Mouse (Mus musculus): ENCODE measurements at regions not wholly inside any gene's neighbourhood (a gene's known extent, or its start where the extent isn't known, plus 50 kb on each side); places are given as distances from the start of the nearest gene placed in this dataset.

GRCm38 (mm10) chr2:172699654-172700053, 150.3 kb downstream of the Tfap2c start:
- CTCF ChIA-PET, result no interaction called here

- CTCF ChIA-PET, result no interaction called here
Measured at GRCm38 (mm10) chr2:172710641-172711040, 161.2 kb downstream of the Tfap2c start.

GRCm38 (mm10) chr2:172726701-172727100, 177.3 kb downstream of the Tfap2c start:
- CTCF ChIA-PET, result no interaction called here

GRCm38 (mm10) chr2:172727576-172727975, 178.2 kb downstream of the Tfap2c start:
- CTCF ChIA-PET, result no interaction called here

DNA sequence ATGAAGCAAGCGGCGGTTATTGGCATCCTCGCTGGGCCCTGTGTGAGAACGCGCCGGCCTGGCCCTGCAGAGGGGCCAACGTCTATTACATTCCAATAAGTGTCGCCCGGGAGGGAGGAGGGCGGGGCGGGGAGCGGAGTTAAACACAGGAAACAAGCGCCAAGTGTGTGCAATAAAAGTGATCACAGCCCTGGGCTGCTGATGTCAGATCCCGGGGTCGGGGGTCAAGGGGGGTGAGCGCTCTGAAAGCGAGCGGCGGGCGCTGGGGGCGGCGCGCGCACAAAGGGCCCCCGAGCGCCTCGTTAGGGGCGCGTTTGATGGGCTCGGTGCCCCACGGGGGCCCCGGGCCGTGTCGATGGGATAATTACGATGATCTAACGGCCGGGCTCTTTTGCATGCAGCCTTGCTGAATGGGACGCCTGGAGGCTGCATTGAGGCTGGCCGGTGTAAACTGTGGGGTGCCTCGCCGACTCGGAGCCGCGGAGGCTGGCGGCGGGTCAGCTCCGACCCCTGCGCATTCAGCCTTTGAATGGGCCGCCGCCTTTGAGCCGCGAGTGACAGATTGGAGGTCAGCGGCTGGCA, 178.9 kb downstream of the Tfap2c start:
- CTCF ChIA-PET, result no interaction called here

DNA sequence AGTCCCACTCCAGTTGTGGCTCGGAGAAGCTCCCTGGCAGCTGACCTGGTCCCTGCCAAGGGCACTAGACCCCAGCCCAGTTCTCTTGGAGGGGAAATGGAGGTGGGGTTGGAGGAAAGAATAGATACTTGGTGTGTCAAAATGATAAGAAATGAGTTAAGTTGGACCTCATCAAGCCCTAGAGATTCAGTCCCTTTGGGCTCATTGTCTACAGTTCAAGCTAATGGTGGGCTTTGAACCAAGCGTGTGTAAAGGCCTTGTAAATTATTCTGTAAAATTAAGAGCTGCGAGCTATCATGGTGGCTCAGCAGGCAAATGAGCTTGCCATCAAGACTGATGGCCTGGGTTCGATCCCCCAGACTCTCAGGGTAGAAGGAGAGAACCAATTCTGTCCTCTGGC, 179.8 kb downstream of the Tfap2c start:
- CTCF ChIA-PET, result no interaction called here

DNA sequence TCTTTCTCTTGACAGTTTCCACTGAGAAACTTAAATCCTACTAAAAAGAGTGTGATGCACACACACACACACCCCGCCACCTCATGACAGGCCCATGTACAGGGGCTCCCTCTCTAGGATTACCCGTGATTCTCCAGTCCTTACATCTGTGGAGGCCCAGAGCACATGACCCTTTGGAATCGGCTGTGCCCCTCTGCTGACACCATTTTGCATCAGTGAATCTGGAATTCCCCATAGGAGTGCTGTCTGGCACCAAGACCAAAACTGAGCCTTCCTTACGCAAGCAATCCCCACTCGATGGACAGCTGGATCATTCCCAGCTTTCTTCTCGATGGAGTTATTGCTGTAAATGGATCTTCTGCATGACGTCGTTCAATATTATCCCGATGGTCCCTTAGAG, 180.3 kb downstream of the Tfap2c start:
- CTCF ChIA-PET, result no interaction called here

DNA sequence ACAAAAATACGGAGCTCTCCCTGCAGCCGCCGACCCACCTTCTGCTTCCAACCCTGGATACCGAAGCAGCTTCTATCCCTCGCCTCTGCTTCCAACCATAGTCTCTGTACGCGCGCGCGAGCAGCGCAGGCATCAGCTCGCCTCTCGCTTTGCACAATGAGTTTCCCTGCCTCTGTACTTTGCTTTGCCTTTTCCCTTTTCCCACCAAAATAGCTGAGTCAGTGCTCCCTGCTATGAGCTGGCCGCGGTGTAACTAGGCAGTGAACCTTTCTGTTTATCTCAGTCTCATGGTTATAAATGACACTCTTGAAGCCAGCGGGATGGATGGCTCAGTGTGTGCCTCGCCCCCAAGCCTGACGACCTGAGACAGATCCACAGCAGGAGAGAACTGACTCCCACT, 182.0 kb downstream of the Tfap2c start:
- CTCF ChIA-PET, result no interaction called here

- CTCF ChIA-PET, result no interaction called here
Measured at GRCm38 (mm10) chr2:172732453-172733210, 183.2 kb downstream of the Tfap2c start.

DNA sequence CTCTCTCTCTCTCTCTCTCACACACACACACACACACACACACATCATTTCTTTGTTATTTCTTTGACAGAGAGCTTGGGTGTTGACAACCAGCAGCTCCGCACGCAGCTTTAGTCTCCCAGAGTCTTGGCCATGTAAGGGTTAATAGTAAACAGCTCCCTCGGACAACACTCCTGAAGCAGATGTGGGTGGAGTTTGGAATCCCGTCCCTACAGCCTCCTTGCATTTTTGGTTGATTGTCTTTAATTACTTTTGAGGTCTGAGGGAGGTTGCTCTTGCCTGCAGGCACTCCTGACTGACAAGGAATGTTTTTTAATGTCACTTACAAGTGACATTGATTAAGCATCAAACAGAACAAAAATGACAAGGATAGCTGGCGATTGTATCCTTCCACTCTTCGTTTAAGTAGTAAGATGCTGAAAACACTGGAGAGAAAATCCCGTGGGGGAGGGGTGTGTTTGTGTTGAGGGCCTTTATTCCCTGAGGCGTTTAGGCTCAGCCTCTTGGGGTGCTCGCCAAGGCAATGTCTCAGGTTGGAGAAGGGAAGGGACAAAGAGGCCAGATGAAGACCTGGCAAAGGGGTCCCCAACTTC, 184.1 kb downstream of the Tfap2c start:
- CTCF ChIA-PET, result no interaction called here

GRCm38 (mm10) chr2:172735621-172736020, 186.2 kb downstream of the Tfap2c start:
- CTCF ChIA-PET, result no interaction called here

DNA sequence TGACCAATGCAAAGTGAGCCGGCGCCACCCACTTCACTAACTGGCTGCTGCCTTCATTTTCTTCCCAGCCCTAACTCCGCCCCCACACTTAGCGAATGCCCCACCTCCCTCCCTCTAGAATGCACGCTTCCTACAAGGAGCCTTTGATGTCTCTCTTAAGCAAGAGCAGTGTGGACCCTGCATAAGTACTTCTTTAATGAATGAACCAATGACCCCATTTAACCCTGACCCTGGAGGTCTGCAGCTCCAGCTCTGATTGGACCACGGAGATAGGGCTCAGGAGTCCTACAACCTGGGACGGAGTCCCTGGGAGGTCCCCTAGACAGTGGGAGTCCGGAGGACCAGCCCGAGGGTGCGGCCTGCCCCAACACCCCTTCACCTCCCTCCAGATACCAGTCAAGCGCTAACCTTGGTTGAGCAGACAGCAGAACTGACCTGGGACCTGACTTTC, 189.7 kb downstream of the Tfap2c start:
- CTCF ChIA-PET, result no interaction called here

DNA sequence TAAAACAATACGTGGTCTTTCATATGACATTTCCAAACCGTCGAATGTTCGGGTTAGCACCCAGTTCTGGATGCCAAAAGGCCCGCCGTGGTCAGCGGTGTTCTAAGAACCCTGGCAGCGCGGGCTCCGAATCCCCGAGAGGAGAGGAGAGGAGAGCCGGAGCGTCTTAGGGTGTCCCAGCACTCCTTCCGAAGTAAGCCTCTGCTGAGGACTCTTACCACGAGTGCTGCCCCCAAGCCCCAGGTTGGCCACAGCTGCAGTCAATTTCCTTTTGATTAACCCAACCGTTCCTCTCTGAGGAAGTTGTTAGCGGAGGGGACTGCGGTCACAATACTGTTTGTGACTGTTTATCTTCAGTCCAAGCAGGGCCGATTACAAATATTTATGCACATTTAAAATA, 190.1 kb downstream of the Tfap2c start:
- CTCF ChIA-PET, result no interaction called here

DNA sequence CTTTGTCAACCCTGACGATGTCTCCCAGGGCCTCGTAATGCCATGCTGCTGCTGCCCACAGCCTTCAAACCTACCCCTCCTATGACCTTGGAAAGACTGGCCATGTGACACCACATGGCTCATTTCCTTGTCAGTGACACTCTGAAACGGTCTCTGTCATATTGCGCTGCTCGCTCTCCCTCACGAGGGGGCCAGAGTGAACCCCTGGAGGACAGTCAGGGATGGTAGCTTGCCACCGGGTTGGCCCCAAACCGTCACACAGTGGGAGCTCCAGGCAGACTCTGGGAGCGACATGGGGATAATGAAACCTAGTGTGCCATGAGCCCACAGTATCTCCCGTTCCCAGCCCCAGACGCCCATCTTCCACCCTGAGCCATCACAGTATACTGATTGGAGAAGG, 188.8 kb downstream of the Bmp7 start:
- CTCF ChIA-PET, result no interaction called here

DNA sequence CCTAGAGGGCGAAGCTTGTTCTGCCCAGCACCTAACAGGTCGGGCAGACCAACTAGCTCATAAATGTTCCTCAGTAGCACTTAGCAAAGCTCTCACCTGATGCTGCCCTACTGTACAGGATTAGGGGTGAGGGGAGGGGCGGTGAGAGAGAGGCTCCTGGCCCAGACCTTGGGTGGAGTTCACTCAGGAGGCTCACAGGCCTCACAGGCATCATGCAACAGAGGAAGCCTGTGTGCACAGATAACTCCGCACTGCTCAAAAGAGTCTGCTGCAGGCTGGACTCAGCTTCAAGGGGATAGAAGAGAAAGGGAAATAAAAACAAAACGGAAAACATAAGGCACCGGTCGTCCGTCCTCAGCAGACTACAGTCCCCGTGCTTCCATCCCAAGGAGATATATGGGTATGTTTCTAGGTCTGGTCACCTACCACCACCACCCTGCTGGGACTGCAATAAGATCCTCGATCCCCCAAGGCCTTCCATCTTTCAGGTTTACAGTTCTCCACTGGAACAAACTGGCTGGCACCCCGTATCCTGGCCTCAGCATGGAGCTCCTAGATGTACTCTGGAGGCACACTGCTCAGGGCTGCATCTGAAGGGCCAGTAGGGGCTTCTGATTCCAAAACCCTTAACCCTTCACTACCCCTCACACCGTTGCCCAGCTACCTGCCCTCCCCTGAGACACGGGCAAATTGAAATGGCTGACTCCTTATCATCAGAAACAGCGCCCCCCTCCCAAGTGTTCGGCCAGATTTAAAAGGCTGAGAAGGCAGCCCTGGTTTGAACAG, 184.2 kb downstream of the Bmp7 start:
- CTCF ChIA-PET, result no interaction called here

DNA sequence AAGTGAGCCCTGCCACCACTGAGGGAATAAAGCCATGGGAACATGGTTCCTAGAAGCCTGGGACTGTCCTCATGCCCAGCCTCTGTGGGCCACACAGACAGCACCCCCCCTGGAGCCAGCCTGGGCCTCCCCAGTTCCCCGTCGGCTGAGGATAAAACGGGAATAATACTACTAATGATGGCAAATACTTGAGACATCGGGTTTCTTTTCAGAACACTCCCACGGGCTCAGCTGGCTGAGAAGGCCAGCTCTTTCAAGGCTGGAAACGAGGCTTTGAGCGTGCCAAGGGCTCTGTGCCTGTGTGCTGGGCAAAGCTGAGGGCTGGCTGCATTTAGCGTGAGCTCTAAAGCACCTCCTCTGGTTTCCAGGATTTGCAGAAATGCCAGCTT, 183.7 kb downstream of the Bmp7 start:
- CTCF ChIA-PET, result no interaction called here

DNA sequence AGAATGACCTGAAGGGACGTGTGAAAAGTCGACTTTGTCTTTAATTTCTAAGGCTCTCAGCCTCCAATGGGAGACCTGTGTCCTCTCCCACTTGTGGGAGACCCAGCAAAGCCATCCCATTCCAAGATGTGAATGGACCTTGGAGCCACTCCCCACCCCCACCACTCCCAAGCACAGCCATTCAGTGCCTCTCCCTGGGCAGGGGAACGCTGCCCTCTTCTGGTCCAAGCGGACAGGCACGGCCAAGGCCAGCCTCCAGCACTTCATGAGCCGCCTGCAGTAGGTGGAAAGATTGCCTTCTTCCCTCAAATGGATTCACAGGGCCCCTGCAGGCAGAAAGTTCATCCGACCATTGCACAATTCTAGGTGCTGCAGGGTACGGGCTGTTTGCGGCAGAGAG, 181.6 kb downstream of the Bmp7 start:
- CTCF ChIA-PET, result no interaction called here

DNA sequence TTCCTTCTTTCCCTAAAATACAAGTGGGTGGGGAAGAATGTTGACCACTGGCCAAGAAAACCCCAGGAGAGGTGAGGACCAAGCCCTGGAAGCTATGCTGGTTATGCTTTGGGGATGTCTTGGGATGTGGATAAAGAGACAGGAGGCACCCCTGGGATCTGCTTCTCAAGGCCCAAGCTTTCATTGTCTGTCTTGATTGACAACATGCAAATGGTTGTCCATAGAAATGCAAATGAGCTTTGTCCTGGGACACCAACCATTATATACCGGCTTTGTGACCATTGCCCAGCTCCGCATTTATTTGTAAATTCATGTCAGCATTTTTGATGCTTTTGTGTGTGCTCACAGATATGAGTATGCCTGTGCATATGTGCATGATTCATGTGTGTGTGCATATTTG, 174.9 kb downstream of the Bmp7 start:
- CTCF ChIA-PET, result no interaction called here

GRCm38 (mm10) chr2:172766403-172766802, 173.7 kb downstream of the Bmp7 start:
- CTCF ChIA-PET, result no interaction called here

DNA sequence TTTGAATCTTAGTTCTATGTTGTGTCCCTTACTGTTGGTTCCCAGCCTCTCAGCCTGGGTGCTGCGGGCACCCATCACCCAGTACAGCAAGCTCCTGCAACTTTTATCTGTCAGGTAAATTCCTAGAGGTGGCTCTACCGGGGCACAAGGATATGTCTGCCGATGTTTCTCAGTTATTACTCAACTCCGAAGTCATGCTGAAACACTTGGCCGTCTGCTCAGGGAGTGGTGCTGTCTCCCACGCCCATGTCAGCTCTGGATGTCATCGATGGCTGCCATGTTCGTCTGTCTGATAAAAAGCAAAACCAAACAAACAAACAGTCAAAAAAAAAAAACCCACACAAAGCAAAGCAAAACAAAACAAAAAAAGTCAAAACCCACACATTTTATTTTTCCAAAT, 171.4 kb downstream of the Bmp7 start:
- CTCF ChIA-PET, result no interaction called here

GRCm38 (mm10) chr2:172770061-172770460, 170.1 kb downstream of the Bmp7 start:
- CTCF ChIA-PET, result no interaction called here

DNA sequence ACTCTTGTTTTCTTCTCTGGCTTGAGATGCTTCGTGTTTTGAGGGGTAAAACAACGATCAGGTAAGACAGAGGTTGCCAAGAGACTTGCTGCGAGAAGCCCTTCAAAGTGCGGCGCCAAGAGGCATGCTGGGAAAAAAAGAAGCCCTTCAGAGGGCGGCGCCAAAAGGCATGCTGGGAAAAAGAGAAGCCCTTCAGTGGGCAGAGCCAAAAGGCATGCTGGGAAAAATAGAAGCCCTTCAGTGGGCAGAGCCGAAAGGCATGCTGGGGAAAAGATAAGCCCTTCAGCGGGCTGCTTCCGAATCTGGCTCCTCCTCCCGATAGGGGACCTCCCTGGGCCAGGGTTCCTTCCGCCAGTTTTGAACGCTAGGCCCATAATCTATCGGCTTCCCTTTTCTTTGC, 169.5 kb downstream of the Bmp7 start:
- CTCF ChIA-PET, result no interaction called here

DNA sequence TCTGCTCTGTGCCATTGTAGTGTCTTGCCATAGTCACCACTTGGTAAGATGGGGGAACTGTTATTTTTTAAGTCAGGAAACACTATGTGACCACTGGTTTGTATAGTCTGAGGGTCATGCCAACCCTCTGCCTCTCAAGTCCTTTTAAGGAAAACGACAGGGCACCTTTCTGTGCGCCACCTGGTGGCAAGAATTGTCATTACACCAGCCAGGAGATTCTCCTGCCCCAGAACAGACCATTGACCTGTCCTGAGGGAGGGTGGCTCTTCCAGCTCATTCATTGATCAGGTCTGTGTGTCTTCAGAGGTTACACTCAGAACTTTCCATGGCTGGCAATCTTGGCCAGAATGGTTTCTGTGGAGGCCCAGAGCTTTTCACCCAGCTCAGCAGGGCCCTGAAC, 166.9 kb downstream of the Bmp7 start:
- CTCF ChIA-PET, result no interaction called here
